Mouse (Mus musculus) stomach, embryonic 16.5 days (tissue): ENCODE measurements around the gene Gm4969. TPM values are rescaled to one million over a fixed set of nuclear protein-coding genes. Genes with fewer than 3 reads are reported as not detected.

Experiments
- ATAC-seq: fragments of 200-750 bp; cut with Nextera tagmentation; 2 replicates; pipeline ENCODE4 v1.8.0; 2017; ENCODE audit warnings: moderate number of reproducible peaks, moderate TSS enrichment; ENCODE audit not compliant: insufficient read depth, low FRiP score
- H3K27ac ChIP-seq: fragments of 300-500 bp; sonication (generic); 2 replicates; pipeline ENCODE4 v1.5.1; 2014; ENCODE audit warnings: low read length
- H3K27me3 ChIP-seq: fragments of 300-500 bp; sonication (generic); 2 replicates; pipeline ENCODE4 v1.6.1; 2014; ENCODE audit warnings: low read length, control low read depth, mixed read lengths; ENCODE audit not compliant: control insufficient read depth, insufficient read depth
- H3K36me3 ChIP-seq: fragments of 300-500 bp; sonication (generic); 2 replicates; pipeline ENCODE4 v1.6.1; 2014; ENCODE audit warnings: low read length; ENCODE audit not compliant: control insufficient read depth, insufficient read depth
- H3K4me1 ChIP-seq: fragments of 300-500 bp; sonication (generic); 2 replicates; pipeline ENCODE4 v1.6.1; 2014; ENCODE audit warnings: low read length, control low read depth, mixed read lengths; ENCODE audit not compliant: control insufficient read depth, insufficient read depth
- H3K4me2 ChIP-seq: fragments of 300-500 bp; sonication (generic); 2 replicates; pipeline ENCODE4 v1.6.1; 2014; ENCODE audit warnings: low read depth, low read length, mixed read lengths
- H3K4me3 ChIP-seq: fragments of 300-500 bp; sonication (generic); replicated peaks from 2 replicates; pipeline ENCODE4 v1.5.1; 2014; ENCODE audit warnings: mild to moderate bottlenecking, low read length
- H3K9ac ChIP-seq: fragments of 300-500 bp; sonication (generic); 2 replicates; pipeline ENCODE4 v1.6.1; 2014; ENCODE audit warnings: low read length
- H3K9me3 ChIP-seq: fragments of 300-500 bp; sonication (generic); replicated peaks from 2 replicates; pipeline ENCODE4 v1.6.1; 2016; ENCODE audit warnings: low read length, control low read depth; ENCODE audit not compliant: control insufficient read depth
- WGBS: fragments of 180-500 bp; shearing (Covaris S2); extraction: QIAGEN DNeasy Blood & Tissue Kit; methylation state at CpG from one replicate; pipeline ENCODE4 v1.1.7; 2014; 5-methylcytosine and 5-hydroxymethylcytosine counted together
- polyA plus RNA-seq: library from polyadenylated mRNA; unstranded; fragments of >200 nt; fragmentation: Nextera tagmentation; extraction: Ambion mirVana; gene quantifications from 2 replicates; pipeline ENCODE4 v1.2.1, GENCODE M21; 2015

Gene Gm4969
- polyA plus RNA-seq, 1 experiment from 2014 or later = 2.2 TPM

DNA sequence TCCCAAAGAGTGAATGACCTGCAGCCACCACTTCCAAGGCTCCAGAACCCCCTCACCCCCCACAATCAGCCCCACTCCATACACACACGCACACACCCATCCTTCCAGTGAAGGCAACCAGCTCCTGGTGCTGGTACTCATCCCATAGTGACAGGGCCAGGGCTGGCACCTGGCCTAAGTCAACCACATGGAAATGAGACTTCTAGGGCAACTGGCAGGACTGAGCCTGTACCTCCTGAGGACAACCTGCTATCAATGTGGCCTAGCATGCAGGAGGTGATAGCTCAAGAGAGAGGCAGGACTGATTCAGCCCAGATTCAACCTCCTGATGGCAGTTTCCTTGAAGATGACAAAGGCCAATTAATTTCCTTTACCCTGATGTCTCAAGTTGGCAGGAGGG lies 17.9 kb downstream of the Gm4969 start:
- Histone ChIP-seq H3K4me2 (no peak overlapping the region), H3K27ac (no peak overlapping the region), H3K9me3 (no peaks in the 10 kb centered on the region), H3K36me3 (no peaks in the 10 kb centered on the region), H3K27me3 (no peaks in the 10 kb centered on the region), H3K4me3 (no peak overlapping the region), H3K4me1 (peaks cover 19% of the 10 kb centered on the region), H3K9ac (no peak overlapping the region)
- 76% methylated on average over 1 of the region's 1 CpGs for WGBS
- ATAC-seq = no peak

DNA sequence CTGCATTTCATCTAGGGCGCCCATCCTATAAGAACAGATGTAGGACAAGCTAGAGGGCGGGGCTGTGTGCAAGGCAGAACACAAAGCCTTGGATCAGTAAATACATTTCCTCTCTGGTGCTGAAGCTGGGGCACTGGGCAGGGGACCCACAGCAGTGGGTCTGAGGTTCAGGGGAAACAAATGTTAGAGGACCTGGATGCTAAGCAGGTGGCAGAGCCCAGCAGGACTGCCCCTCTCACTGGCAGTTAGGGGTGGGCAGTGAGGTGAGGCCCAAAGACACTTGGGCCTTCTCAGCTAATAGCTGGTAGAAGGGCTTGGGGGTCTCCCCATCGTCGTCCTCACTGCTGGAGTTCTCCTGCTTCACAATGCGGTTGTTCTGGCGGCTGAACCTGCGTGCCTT lies 19.4 kb downstream of the Gm4969 start:
- Histone ChIP-seq H3K4me1 (peaks cover 19% of the 10 kb centered on the region), H3K27ac (no peak overlapping the region), H3K9me3 (no peaks in the 10 kb centered on the region), H3K4me2 (no peak overlapping the region), H3K9ac (no peak overlapping the region), H3K36me3 (no peaks in the 10 kb centered on the region), H3K27me3 (no peaks in the 10 kb centered on the region), H3K4me3 (no peak overlapping the region)
- WGBS = 64% methylated on average over 7 of the region's 7 CpGs
- ATAC-seq = no peak

DNA sequence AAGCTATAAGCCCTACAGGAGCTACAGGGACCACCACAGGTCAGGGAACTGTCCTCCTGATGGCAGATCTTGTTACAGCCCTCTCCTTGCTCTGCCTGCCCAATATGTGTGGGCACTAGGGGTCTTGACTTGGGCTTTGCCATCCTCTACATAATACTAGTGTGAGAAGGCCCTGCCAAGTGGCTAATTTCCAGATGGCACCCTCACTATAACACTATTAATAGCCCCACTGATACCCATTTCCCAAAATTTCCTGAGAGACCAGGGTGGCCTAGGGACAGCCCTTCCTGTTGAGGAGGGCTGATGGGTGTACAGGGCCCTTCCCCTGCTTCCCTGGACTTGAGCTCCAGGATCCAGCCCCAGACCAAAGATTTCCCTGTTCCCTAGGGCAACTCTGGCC lies 20.3 kb downstream of the Gm4969 start:
- Histone ChIP-seq H3K27me3 (no peaks in the 10 kb centered on the region), H3K4me1 (peaks cover 24% of the 10 kb centered on the region), H3K9me3 (no peaks in the 10 kb centered on the region), H3K27ac (no peak overlapping the region), H3K4me3 (no peak overlapping the region), H3K9ac (no peak overlapping the region), H3K36me3 (no peaks in the 10 kb centered on the region), H3K4me2 (no peak overlapping the region)
- ATAC-seq = no peak

DNA sequence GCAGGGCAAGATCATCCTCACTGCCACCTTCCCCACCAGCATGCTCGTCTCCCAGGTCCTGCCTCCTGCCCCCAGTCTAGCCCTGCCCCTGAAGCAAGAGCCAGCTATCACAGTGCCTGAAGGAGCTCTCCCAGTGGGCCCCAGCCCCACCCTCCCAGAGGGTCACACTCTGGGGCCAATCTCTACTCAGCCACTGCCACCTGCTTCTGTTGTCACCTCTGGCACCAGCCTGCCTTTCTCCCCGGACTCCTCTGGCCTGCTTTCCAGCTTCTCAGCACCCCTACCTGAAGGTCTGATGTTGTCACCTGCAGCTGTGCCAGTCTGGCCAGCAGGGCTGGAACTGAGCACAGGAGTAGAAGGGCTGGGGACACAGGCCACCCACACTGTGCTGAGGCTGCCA lies 21.0 kb downstream of the Gm4969 start:
- Histone ChIP-seq H3K9me3 (no peaks in the 10 kb centered on the region), H3K9ac (peak overlapping the region; percentile 15; the same call in 1 of the 2 replicates), H3K4me2 (no peak overlapping the region), H3K4me3 (no peak overlapping the region), H3K36me3 (no peaks in the 10 kb centered on the region), H3K27ac (no peak overlapping the region), H3K27me3 (no peaks in the 10 kb centered on the region), H3K4me1 (peaks cover 30% of the 10 kb centered on the region)
- no peak for ATAC-seq
- 54% methylated on average over 2 of the region's 2 CpGs for WGBS

DNA sequence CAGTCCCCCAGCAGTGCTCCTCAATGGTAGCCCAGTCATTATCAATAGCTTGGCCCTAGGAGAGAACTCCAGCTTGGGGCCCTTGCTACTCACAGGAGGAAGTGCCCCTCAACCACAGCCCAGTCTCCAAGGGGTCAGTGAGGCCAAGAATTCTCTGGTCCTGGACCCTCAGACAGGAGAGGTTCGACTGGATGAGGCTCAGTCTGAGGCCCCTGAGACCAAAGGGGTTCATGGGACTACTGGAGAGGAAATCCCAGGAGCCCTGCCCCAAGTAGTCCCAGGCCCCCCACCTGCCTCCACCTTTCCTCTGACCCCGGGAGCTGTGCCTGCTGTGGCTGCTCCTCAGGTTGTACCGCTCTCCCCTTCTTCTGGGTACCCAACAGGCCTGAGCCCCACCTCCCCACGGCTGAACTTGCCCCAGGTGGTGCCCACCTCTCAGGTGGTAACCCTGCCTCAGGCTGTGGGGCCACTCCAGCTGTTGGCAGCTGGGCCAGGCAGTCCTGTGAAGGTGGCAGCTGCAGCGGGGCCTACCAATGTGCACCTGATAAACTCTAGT lies 21.7 kb downstream of the Gm4969 start:
- Histone ChIP-seq H3K27me3 (no peaks in the 10 kb centered on the region), H3K4me2 (peak overlapping the region; percentile 89), H3K9ac (peak overlapping the region; percentile 90), H3K4me3 (peak overlapping the region; percentile 76), H3K4me1 (peaks cover 35% of the 10 kb centered on the region), H3K9me3 (no peaks in the 10 kb centered on the region), H3K27ac (peak overlapping the region; percentile 94), H3K36me3 (no peaks in the 10 kb centered on the region)
- no peak for ATAC-seq
- WGBS = 47% methylated on average over 5 of the region's 5 CpGs

DNA sequence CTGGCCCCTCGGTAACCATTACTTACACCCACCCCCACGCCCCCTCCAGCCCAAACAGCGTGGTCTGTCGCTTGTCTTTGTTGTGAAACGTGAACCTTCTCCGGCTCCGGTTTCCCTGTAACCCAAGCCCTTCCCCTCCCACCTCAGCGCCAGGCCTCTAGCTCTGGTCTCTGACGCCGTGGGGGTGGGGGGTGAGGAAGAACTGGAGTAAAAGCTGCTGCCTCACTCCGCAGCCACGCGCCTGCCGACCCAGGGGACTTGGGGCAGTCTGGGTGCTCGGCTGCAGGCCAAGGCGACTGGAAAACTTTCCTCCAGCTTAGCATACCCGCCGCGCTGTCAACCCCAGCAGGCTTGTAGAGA lies 22.4 kb downstream of the Gm4969 start:
- peaks cover 35% of the 10 kb centered on the region for H3K4me1 ChIP-seq
- no peaks in the 10 kb centered on the region for H3K36me3 ChIP-seq
- ATAC-seq = no peak
- H3K27ac ChIP-seq = peak overlapping the region; percentile 94
- H3K9ac ChIP-seq = peak overlapping the region; percentile 90
- H3K4me3 ChIP-seq = peak overlapping the region; percentile 76
- H3K27me3 ChIP-seq = no peaks in the 10 kb centered on the region
- H3K9me3 ChIP-seq = no peaks in the 10 kb centered on the region
- peak overlapping the region; percentile 89 for H3K4me2 ChIP-seq
- under 1% methylated on average over 19 of the region's 19 CpGs for WGBS

DNA sequence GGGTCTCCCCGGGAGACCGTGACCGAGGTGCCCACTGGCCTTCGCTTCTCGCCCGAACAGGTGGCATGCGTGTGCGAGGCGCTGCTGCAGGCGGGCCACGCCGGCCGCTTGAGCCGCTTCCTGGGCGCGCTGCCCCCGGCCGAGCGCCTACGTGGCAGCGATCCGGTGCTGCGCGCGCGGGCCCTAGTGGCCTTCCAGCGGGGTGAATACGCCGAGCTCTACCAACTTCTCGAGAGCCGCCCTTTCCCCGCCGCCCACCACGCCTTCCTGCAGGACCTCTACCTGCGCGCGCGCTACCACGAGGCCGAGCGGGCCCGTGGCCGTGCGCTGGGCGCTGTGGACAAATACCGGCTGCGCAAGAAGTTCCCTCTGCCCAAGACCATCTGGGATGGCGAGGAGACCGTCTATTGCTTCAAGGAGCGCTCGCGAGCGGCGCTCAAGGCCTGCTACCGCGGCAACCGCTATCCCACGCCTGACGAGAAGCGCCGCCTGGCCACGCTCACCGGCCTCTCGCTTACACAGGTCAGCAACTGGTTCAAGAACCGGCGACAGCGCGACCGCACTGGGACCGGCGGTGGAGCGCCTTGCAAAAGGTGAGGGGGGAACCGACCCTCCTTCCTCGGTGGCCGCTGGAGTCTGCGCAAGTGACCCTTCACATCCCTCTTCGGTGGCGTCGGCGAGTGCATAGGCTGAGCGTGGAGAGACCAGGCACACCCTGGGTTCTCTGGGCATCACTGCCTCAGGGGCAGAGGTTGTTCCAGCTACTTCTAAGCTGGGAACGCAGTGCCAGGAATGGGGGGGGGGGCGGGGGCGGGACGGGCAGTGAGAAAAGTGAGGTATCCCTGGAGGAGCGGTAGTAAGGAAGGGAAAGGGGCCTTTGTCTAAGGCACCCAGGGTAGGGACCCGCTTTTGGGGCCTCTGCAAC lies 23.1 kb downstream of the Gm4969 start:
- no peaks in the 10 kb centered on the region for H3K36me3 ChIP-seq
- no peaks in the 10 kb centered on the region for H3K9me3 ChIP-seq
- WGBS = under 1% methylated on average over 87 of the region's 87 CpGs
- peak overlapping the region; percentile 90 for H3K9ac ChIP-seq
- ATAC-seq = no peak
- H3K4me2 ChIP-seq = peak overlapping the region; percentile 89
- no peaks in the 10 kb centered on the region for H3K27me3 ChIP-seq
- peak overlapping the region; percentile 76 for H3K4me3 ChIP-seq
- H3K4me1 ChIP-seq = peaks cover 35% of the 10 kb centered on the region
- peak overlapping the region; percentile 94 for H3K27ac ChIP-seq

DNA sequence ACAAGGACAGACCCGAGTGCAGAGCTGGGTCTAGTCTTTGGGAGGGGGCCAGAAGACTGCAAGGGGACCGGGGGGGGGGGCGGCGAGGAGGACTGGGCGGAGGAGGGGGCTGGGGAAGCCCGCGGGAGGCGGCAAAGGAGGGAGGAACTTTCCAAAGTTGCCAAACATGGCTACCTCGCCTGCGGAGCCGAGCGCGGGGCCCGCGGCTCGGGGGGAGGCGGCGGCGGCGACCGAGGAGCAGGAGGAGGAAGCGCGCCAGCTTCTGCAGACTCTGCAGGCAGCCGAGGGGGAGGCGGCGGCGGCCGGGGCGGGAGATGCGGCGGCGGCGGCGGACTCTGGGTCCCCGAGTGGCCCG lies 23.7 kb downstream of the Gm4969 start, which contains the start of gene Six5:
Gene Six5, plus strand, starts transcription at position 124 of the 355 bp plus-strand sequence.
- Histone ChIP-seq H3K4me1 (peaks cover 35% of the 10 kb centered on the region), H3K9me3 (no peaks in the 10 kb centered on the region), H3K9ac (peak within 1 kb of the TSS; percentile 90), H3K27ac (peak within 1 kb of the TSS; percentile 94), H3K4me3 (peak within 1 kb of the TSS; percentile 76), H3K4me2 (peak within 1 kb of the TSS; percentile 89), H3K36me3 (no peaks in the 10 kb centered on the region), H3K27me3 (no peaks in the 10 kb centered on the region)
- ATAC-seq = peak; percentile 1; the same call in 1 of the 2 replicates
- 0% methylated on average over 16 of the region's 36 CpGs for WGBS
